Mouse (Mus musculus): ENCODE data around the gene Iglon5. TPM values are rescaled to one million over a fixed set of nuclear protein-coding genes. Genes with fewer than 3 reads are reported as not detected.

Gene Iglon5
- polyA plus RNA-seq, 2 experiments = 0.07 TPM; not detected in 1

DNA sequence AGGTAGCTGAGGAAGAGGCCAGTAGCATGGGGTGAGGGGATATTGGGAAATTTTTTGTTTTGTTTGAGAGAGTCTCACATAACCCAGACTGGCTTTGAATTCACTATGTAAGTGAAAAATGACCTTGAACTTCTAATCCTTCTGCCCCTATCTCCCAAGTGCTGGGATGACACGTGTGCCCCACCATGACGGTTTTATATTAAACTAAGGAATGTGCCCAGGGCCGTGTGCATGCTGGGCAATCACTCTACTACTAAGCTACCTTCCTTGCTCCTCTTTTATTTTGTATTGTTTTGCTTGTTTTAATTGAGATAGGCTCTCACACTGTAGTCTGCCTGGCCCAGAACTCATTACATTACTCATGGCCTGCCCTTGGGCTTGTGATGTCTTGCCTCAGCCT, 48.8 kb downstream of the Iglon5 start:
- no peak for TF ChIP-seq CTCF (IDR thresholded peaks at IDR 0.05; ENCODE audit: low read depth)
- no peak for TF ChIP-seq EP300 (IDR thresholded peaks at IDR 0.05; ENCODE audit: low read depth)
- H3K27me3 ChIP-seq (ENCODE audit: control insufficient read depth, insufficient read depth, low read length) = no peaks in the 10 kb centered on the region
- H3K9me3 ChIP-seq (ENCODE audit: control insufficient read depth, low read length) = no peaks in the 10 kb centered on the region
- H3K4me3 ChIP-seq (ENCODE audit: insufficient read depth in 1 of 2, low read depth in 2 of 2, low read length in 2 of 2) = no peak overlapping the region
- H3K9ac ChIP-seq (replicated peaks) = no peak overlapping the region
- no peak overlapping the region for H3K27ac ChIP-seq
- no peak overlapping the region for H3K4me2 ChIP-seq (ENCODE audit: low read depth)
- ATAC-seq (ENCODE audit: insufficient read depth) (no peak), DNase-seq (ENCODE audit: low read depth in 3 of 3, low spot score in 3 of 3) (no peak)
- H3K36me3 ChIP-seq (replicated peaks; ENCODE audit: control insufficient read depth, insufficient read depth, low read depth) = no peaks in the 10 kb centered on the region
- WGBS (ENCODE audit: insufficient replicate concordance) = 75% methylated on average over 3 of the region's 3 CpGs
- H3K4me1 ChIP-seq (replicated peaks; ENCODE audit: control insufficient read depth in 2 of 2, insufficient read depth in 2 of 2, low read length in 1 of 2) = peaks cover 4 to 20% of the 10 kb centered on the region in 2 experiments; a peak in 3 of 4 replicates

DNA sequence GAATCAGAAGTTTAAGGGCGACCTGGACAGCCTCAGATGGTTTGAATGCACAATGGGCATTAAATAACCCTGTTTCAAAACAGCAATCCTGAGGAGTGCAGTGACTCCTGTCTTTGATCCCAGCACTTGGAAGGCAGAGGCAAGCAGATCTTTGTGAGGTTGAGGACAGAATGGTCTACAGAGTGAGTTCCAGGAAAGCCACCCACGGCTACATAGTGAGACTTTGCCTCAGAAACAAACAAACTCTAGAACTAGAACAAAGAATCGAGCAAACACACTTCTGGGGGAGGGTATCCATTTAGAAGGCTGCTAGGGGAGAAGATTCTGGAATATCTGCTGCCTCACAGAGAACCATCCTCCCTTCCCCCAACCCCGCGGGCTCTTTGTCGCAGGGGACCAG, 49.4 kb downstream of the Iglon5 start, which contains the start of gene Cldnd2:
TSS of gene Cldnd2 (plus strand) at position 301 of the 400 bp plus-strand sequence.
- H3K27ac ChIP-seq = no peak within 1 kb of the TSS
- TF ChIP-seq EP300 (IDR thresholded peaks at IDR 0.05; ENCODE audit: low read depth) (no peak), CTCF (IDR thresholded peaks at IDR 0.05; ENCODE audit: low read depth) (no peak)
- no peak within 1 kb of the TSS for H3K4me2 ChIP-seq (ENCODE audit: low read depth)
- no peaks in the 10 kb centered on the region for H3K36me3 ChIP-seq (replicated peaks; ENCODE audit: control insufficient read depth, insufficient read depth, low read depth)
- no peak within 1 kb of the TSS for H3K9ac ChIP-seq (replicated peaks)
- ATAC-seq (ENCODE audit: insufficient read depth) = no peak
- H3K4me1 ChIP-seq (replicated peaks; ENCODE audit: control insufficient read depth in 2 of 2, insufficient read depth in 2 of 2, low read length in 1 of 2) = peaks cover 4 to 20% of the 10 kb centered on the region in 2 experiments; a peak in 3 of 4 replicates
- 62% methylated on average over 6 of the region's 6 CpGs for WGBS (ENCODE audit: insufficient replicate concordance)
- no peaks in the 10 kb centered on the region for H3K27me3 ChIP-seq (ENCODE audit: control insufficient read depth, insufficient read depth, low read length)
- H3K9me3 ChIP-seq (ENCODE audit: control insufficient read depth, low read length) = no peaks in the 10 kb centered on the region
- DNase-seq (ENCODE audit: low read depth in 3 of 3, low spot score in 3 of 3) = no peak
- H3K4me3 ChIP-seq (ENCODE audit: insufficient read depth in 1 of 2, low read depth in 2 of 2, low read length in 2 of 2) = no peak within 1 kb of the TSS

DNA sequence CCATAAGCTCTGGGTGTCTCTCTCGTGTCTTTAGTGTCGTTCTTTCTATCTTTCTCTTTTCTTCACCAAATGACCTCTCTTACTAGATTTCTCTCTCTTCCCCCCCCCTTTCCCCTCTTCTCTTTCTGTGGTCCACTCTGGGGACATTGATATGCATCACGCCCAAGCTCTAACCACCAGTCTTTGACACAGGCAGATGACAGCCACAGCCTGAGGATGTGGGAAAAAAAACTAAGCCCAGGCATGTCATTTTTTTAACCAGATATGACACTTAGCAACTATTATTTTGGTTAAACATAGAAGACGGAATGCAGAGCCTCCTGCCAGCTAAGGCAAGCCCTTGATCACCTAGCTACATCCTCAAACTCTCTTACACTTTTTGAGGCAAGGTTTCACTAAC, 51.3 kb downstream of the Iglon5 start:
- Histone ChIP-seq H3K4me1 (replicated peaks; ENCODE audit: control insufficient read depth in 2 of 2, insufficient read depth in 2 of 2, low read length in 1 of 2) (peaks cover 0 to 11% of the 10 kb centered on the region in 2 experiments; a peak in 2 of 4 replicates), H3K4me3 (ENCODE audit: insufficient read depth in 1 of 2, low read depth in 2 of 2, low read length in 2 of 2) (no peak overlapping the region), H3K4me2 (ENCODE audit: low read depth) (no peak overlapping the region), H3K27me3 (ENCODE audit: control insufficient read depth, insufficient read depth, low read length) (no peaks in the 10 kb centered on the region), H3K27ac (no peak overlapping the region), H3K9me3 (ENCODE audit: control insufficient read depth, low read length) (no peaks in the 10 kb centered on the region), H3K9ac (replicated peaks) (no peak overlapping the region), H3K36me3 (replicated peaks; ENCODE audit: control insufficient read depth, insufficient read depth, low read depth) (no peaks in the 10 kb centered on the region)
- TF ChIP-seq EP300 (IDR thresholded peaks at IDR 0.05; ENCODE audit: low read depth) (no peak), CTCF (IDR thresholded peaks at IDR 0.05; ENCODE audit: low read depth) (no peak)
- DNase-seq (ENCODE audit: low read depth in 3 of 3, low spot score in 3 of 3) (no peak), ATAC-seq (ENCODE audit: insufficient read depth) (no peak)
- WGBS (ENCODE audit: insufficient replicate concordance) = 28% methylated on average over 4 of the region's 4 CpGs

DNA sequence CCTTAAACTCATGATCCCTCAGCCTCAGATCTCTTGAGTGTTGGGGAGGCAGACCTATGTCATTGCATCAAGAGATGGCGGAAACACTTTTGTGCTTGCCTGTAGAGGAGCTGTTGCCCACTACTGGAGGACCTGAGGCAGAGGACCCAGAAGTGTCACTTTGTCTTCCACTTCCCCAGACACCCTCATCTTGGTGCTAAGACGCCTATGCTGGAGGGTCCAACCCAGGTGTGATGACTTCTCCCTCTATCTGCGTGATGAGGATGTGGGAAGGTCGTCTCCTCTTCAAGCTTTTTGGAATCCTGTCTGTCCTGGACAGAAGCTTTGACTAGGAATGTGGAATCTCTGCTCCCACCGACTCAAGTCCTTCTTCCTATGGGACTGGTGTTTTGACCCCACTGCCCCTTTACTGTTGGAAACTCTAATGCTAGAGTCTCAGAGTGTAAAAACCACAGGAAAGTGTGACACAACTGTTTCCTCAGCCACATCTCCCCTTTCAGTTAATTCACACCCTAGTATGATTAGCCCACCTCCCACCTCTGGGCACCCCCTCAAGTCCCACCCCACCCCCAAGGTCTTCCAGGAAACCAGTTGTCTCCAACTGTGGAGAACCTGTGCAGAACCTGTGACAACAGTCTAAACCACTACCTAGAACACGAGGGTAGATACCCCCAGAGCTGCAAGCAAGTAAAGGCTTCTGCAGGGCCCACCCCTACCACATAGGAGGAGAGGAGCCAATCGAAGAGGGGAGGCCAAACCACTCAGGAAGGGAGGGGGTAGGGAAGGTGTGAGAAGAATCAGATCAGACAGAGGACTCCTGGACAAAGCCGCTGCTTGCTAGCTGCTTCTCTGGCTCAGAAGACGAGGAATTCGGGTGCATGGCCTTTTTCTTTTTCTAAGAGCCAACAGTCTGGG, 53.3 kb downstream of the Iglon5 start, which contains the start of gene Nkg7:
TSS of gene Nkg7 (plus strand) at position 733 of the 915 bp plus-strand sequence.
- no peaks in the 10 kb centered on the region for H3K9me3 ChIP-seq (ENCODE audit: control insufficient read depth, low read length)
- WGBS (ENCODE audit: insufficient replicate concordance) = 43% methylated on average over 10 of the region's 10 CpGs

DNA sequence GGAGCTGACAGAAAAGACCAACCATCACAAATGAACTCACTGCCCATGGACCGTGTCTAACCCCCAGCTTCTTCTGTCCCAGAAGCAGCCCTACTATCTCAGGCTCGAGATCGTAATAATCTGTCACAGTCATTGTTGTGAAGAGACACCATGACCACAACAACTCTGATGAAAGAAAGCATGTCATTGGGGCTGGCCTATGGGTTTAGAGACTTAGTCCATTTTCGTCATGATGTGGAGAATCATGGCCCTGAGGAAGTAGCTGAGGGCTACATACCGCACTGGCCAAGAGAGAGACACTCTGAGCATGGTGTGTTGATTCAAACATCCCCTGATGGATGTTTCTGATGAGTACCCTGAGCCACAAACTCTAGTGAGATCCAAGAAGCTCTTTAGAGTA, 55.2 kb downstream of the Iglon5 start:
- no peak for DNase-seq (ENCODE audit: low read depth in 3 of 3, low spot score in 3 of 3)
- no peak overlapping the region for H3K9ac ChIP-seq (replicated peaks)
- no peaks in the 10 kb centered on the region for H3K36me3 ChIP-seq (replicated peaks; ENCODE audit: control insufficient read depth, insufficient read depth, low read depth)
- no peak overlapping the region for H3K4me2 ChIP-seq (ENCODE audit: low read depth)
- H3K9me3 ChIP-seq (ENCODE audit: control insufficient read depth, low read length) = no peaks in the 10 kb centered on the region
- no peaks in the 10 kb centered on the region for H3K27me3 ChIP-seq (ENCODE audit: control insufficient read depth, insufficient read depth, low read length)
- no peak overlapping the region for H3K27ac ChIP-seq
- no peaks in the 10 kb centered on the region for H3K4me1 ChIP-seq (replicated peaks; ENCODE audit: control insufficient read depth in 2 of 2, insufficient read depth in 2 of 2, low read length in 1 of 2)
- H3K4me3 ChIP-seq (ENCODE audit: insufficient read depth in 1 of 2, low read depth in 2 of 2, low read length in 2 of 2) = no peak overlapping the region
- WGBS (ENCODE audit: insufficient replicate concordance) = 73% methylated on average over 5 of the region's 5 CpGs
- no peak for TF ChIP-seq CTCF (IDR thresholded peaks at IDR 0.05; ENCODE audit: low read depth)
- TF ChIP-seq EP300 (IDR thresholded peaks at IDR 0.05; ENCODE audit: low read depth) = no peak
- no peak for ATAC-seq (ENCODE audit: insufficient read depth)

More for the DNA sequence above, 53.3 kb downstream of the Iglon5 start, which contains the start of gene Nkg7:
- no peak within 1 kb of the TSS for H3K4me3 ChIP-seq (ENCODE audit: insufficient read depth in 1 of 2, low read depth in 2 of 2, low read length in 2 of 2)
- H3K4me1 ChIP-seq (replicated peaks; ENCODE audit: control insufficient read depth in 2 of 2, insufficient read depth in 2 of 2, low read length in 1 of 2) = no peaks in the 10 kb centered on the region
- DNase-seq (ENCODE audit: low read depth in 3 of 3, low spot score in 3 of 3) (no peak), ATAC-seq (ENCODE audit: insufficient read depth) (no peak)
- H3K36me3 ChIP-seq (replicated peaks; ENCODE audit: control insufficient read depth, insufficient read depth, low read depth) = no peaks in the 10 kb centered on the region
- H3K4me2 ChIP-seq (ENCODE audit: low read depth) = no peak within 1 kb of the TSS
- H3K27me3 ChIP-seq (ENCODE audit: control insufficient read depth, insufficient read depth, low read length) = no peaks in the 10 kb centered on the region
- no peak within 1 kb of the TSS for H3K27ac ChIP-seq
- no peak for TF ChIP-seq EP300 (IDR thresholded peaks at IDR 0.05; ENCODE audit: low read depth)
- no peak for TF ChIP-seq CTCF (IDR thresholded peaks at IDR 0.05; ENCODE audit: low read depth)
- no peak within 1 kb of the TSS for H3K9ac ChIP-seq (replicated peaks)

Measured in liver, embryonic 14.5 days (tissue).